27 mouse cellular contexts compared by ENCODE assay signal in genomic region chr12:91427129-91427528, GRCm38 (mm10). TPM values are rescaled to one million over a fixed set of nuclear protein-coding genes. Genes with fewer than 3 reads are reported as not detected.
"Had no signal": no experiment of that assay in that cellular context is flagged by ENCODE, and none has a peak within 500 bp of the region (broad histone marks: within the 10 kb centered on the region; RNA-seq: fewer than 3 reads in every experiment).

No protein-coding gene starts in this region.

- ATAC-seq: hindbrain, embryonic 16.5 days; inflammation-experienced regulatory T-cells, adult 6 months; intestine, embryonic 15.5 days; intestine, postnatal 0 days had no signal

- H3K36me3 ChIP-seq: heart, embryonic 13.5 days; heart, embryonic 15.5 days; intestine, embryonic 15.5 days; limb, embryonic 10.5 days; limb, embryonic 12.5 days; liver, embryonic 13.5 days; liver, embryonic 15.5 days had no signal

- H3K4me3 ChIP-seq: gastrocnemius, adult 2 months; heart, adult 2 months; heart, embryonic 13.5 days; heart, embryonic 15.5 days; intestine, embryonic 15.5 days; layer of hippocampus, adult 2 months; left cerebral cortex, adult 2 months; limb, embryonic 10.5 days; limb, embryonic 12.5 days; liver, embryonic 13.5 days; liver, embryonic 15.5 days had no signal

- H3K9ac ChIP-seq: heart, embryonic 13.5 days; heart, embryonic 15.5 days; hindbrain, embryonic 14.5 days; intestine, embryonic 15.5 days; limb, embryonic 12.5 days; liver, embryonic 13.5 days; liver, embryonic 15.5 days had no signal

- H3K4me1 ChIP-seq: heart, embryonic 13.5 days; heart, embryonic 15.5 days; intestine, embryonic 15.5 days; limb, embryonic 10.5 days; limb, embryonic 12.5 days; liver, embryonic 13.5 days; liver, embryonic 15.5 days had no signal

- H3K4me2 ChIP-seq: heart, embryonic 11.5 days; heart, embryonic 13.5 days; heart, embryonic 15.5 days; hindbrain, embryonic 14.5 days; intestine, embryonic 15.5 days; limb, embryonic 12.5 days; liver, embryonic 11.5 days; liver, embryonic 13.5 days; liver, embryonic 15.5 days had no signal

- H3K9me3 ChIP-seq: heart, embryonic 13.5 days; heart, embryonic 15.5 days; intestine, embryonic 15.5 days; limb, embryonic 10.5 days; limb, embryonic 12.5 days; liver, embryonic 13.5 days; liver, embryonic 15.5 days had no signal

- DNase-seq: gastrocnemius, adult 2 months; gastrocnemius, postnatal 10 days; gastrocnemius, postnatal 25 days; heart, adult 2 months; heart, postnatal 14 days; heart, postnatal 4 days; kidney, adult 18-20 months; kidney, adult 8-10 months; kidney, postnatal 10 days; kidney, postnatal 25 days; kidney, postnatal 4 days; liver; liver, embryonic 13.5 days had no signal

- H3K27me3 ChIP-seq: heart, embryonic 13.5 days; heart, embryonic 15.5 days; intestine, embryonic 15.5 days; liver, embryonic 13.5 days; liver, embryonic 15.5 days had no signal

- H3K27ac ChIP-seq: gastrocnemius, adult 2 months; heart, adult 2 months; heart, embryonic 13.5 days; heart, embryonic 15.5 days; hindbrain, embryonic 14.5 days; intestine, embryonic 15.5 days; layer of hippocampus, adult 2 months; left cerebral cortex, adult 2 months; limb, embryonic 10.5 days; limb, embryonic 12.5 days; liver, embryonic 13.5 days; liver, embryonic 15.5 days had no signal

RNA-seq across cellular contexts. Expression of gene Tshr, which starts 42.8 kb away (rescaled TPM):
- polyA plus RNA-seq: inflammation-experienced regulatory T-cells, adult 6 months; limb, embryonic 10.5 days had no signal
